Comparison of ENCODE assay signal across 11 mouse cellular contexts in genomic region chr15:27481956-27482355, GRCm38 (mm10).
"Had no signal": no experiment of that assay in that cellular context is flagged by ENCODE, and none has a peak within 500 bp of the region (broad histone marks: within the 10 kb centered on the region; RNA-seq: fewer than 3 reads in every experiment).

No protein-coding gene starts in this region.

- ATAC-seq: liver, embryonic 12.5 days had no signal

- H3K4me2 ChIP-seq: limb, embryonic 15.5 days; liver, embryonic 12.5 days; neural tube, embryonic 12.5 days had no signal

- H3K9ac ChIP-seq: limb, embryonic 15.5 days; liver, embryonic 12.5 days; neural tube, embryonic 12.5 days had no signal

- H3K9me3 ChIP-seq: limb, embryonic 15.5 days; liver, embryonic 12.5 days; midbrain, embryonic 10.5 days; neural tube, embryonic 12.5 days had no signal

- H3K36me3 ChIP-seq: limb, embryonic 15.5 days; liver, embryonic 12.5 days; midbrain, embryonic 10.5 days; neural tube, embryonic 12.5 days had no signal

- H3K27ac ChIP-seq: limb, embryonic 15.5 days; liver, embryonic 12.5 days; midbrain, embryonic 10.5 days; neural tube, embryonic 12.5 days; stomach, postnatal 0 days had no signal

- H3K4me3 ChIP-seq: limb, embryonic 15.5 days; liver, embryonic 12.5 days; midbrain, embryonic 10.5 days; neural tube, embryonic 12.5 days had no signal

- H3K27me3 ChIP-seq: limb, embryonic 15.5 days; neural tube, embryonic 12.5 days had no signal

- DNase-seq: kidney, postnatal 36 days; layer of hippocampus, adult 9-11 months; layer of hippocampus, postnatal 36 days; lung, postnatal 4 days; midbrain, embryonic 14.5 days; thymus, postnatal 4 days had no signal
